Mouse (Mus musculus) liver, adult 2 months (tissue): Measurements from ENCODE around the gene Rexo2. TPM values are rescaled to one million over a fixed set of nuclear protein-coding genes. Genes with fewer than 3 reads are reported as not detected.

ENCODE experiments used
- DNase-seq: peaks from one replicate; pipeline ENCODE4 v3.0.0-alpha.2; 2011; ENCODE audit warnings: low read depth, low spot score; ENCODE audit errors: extremely low read depth
- H3K27ac ChIP-seq: fragments of 200-500 bp; replicated peaks from 2 replicates; pipeline ENCODE4 v1.5.1; 2012; ENCODE audit warnings: low read depth, mild to moderate bottlenecking, control low read depth, inconsistent platforms, low read length; ENCODE audit not compliant: insufficient read depth
- H3K27me3 ChIP-seq: fragments of 200-500 bp; 2 replicates; pipeline ENCODE4 v1.6.1; 2012; ENCODE audit warnings: mild to moderate bottlenecking, moderate library complexity, low read length, inconsistent platforms; ENCODE audit not compliant: control insufficient read depth, insufficient read depth
- H3K36me3 ChIP-seq: fragments of 200-500 bp; 2 replicates; pipeline ENCODE4 v1.6.1; 2012; ENCODE audit warnings: low read length, inconsistent platforms; ENCODE audit not compliant: control insufficient read depth, insufficient read depth
- H3K4me1 ChIP-seq: fragments of 200-500 bp; 2 replicates; pipeline ENCODE4 v1.6.1; 2011; ENCODE audit warnings: low read length; ENCODE audit not compliant: control insufficient read depth, insufficient read depth
- H3K4me3 ChIP-seq: fragments of 200-500 bp; 2 replicates; pipeline ENCODE4 v1.5.1; 2011; ENCODE audit warnings: low read depth, mild to moderate bottlenecking, control low read depth, low read length, moderate library complexity; ENCODE audit not compliant: insufficient read depth
- H3K79me2 ChIP-seq: fragments of 200-500 bp; 2 replicates; pipeline ENCODE4 v1.6.1; 2012; ENCODE audit warnings: inconsistent platforms, mild to moderate bottlenecking, low read length, moderate library complexity; ENCODE audit not compliant: control insufficient read depth, insufficient read depth
- H3K9ac ChIP-seq: fragments of 200-500 bp; 2 replicates; pipeline ENCODE4 v1.6.1; 2012; ENCODE audit warnings: low read depth, mild to moderate bottlenecking, control low read depth, inconsistent platforms, low read length
- CTCF ChIP-seq: fragments of 200-500 bp; IDR thresholded peaks from 2 replicates; pipeline ENCODE4 v1.5.1; 2011; ENCODE audit warnings: low read depth, low read length, control low read depth
- POLR2A ChIP-seq: fragments of 200-500 bp; IDR thresholded peaks from 2 replicates; pipeline ENCODE4 v1.6.1; 2011; ENCODE audit warnings: low read length, control low read depth; ENCODE audit not compliant: insufficient read depth; ENCODE audit errors: extremely low read depth
- WGBS: fragments of 180-500 bp; shearing (Covaris S2); methylation state at CpG from one replicate; pipeline ENCODE4 v1.1.7; 2018; 5-methylcytosine and 5-hydroxymethylcytosine counted together
- polyA plus RNA-seq: library from polyadenylated mRNA; depleted of rRNA; stranded (reverse); fragments of >200 nt; gene quantifications from 2 replicates; pipeline ENCODE4 v1.2.3, GENCODE M21; 2012; rRNA removed
- total RNA-seq: library from RNA; depleted of rRNA; stranded (reverse); fragments of >200 nt; gene quantifications from 2 replicates; pipeline ENCODE4 v1.2.3, GENCODE M21; 2014; rRNA removed

The Rexo2 gene
- total and polyA plus RNA-seq, 2 experiments = 49.6 to 101 TPM

DNA sequence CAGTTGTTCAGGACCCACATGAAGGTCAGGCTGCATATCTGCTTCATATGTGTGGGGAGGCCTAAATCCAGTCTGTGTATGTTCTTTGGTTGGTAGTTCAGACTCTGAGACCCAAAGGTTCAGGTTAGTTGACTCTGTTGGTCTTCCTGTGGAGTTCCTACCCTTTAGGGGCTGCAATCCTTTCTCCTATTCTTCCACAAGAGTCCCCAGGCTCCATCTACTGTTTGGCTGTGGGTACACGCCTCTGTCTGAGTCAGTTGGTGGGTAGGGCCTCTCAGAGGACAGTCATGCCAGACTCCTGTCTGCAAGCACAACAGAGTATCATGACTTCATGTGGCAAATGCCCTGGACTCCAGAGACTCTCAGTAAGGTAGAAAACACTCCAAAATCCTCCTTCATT is 57.2 kb downstream of the Rexo2 start:
- H3K9ac ChIP-seq = no peak overlapping the region
- 43% methylated on average over 1 of the region's 1 CpGs for WGBS
- TF ChIP-seq POLR2A (no peak), CTCF (no peak)
- H3K79me2 ChIP-seq = no peaks in the 10 kb centered on the region
- no peaks in the 10 kb centered on the region for H3K4me1 ChIP-seq
- H3K36me3 ChIP-seq = no peaks in the 10 kb centered on the region
- no peak for DNase-seq
- H3K4me3 ChIP-seq = no peak overlapping the region
- no peak overlapping the region for H3K27ac ChIP-seq
- no peaks in the 10 kb centered on the region for H3K27me3 ChIP-seq

DNA sequence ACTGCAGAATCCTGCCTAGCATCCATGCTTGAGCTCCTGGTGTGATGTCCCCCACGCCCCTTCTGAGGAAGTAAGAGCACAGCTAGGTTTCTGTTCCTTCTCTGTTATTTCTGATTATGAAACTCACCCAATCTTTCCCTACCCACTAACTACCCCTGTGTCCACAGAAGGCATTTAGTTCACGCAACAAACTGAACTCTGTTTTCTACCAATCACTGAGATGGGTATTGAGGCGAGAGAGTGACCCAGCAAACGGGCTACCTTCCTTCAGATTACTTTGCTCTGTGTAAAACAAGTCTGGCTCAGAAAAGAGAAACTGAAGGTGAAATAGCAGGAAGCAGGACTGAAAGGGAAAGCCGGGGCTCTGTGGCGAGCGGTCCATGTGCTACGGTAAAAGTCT is 58.0 kb downstream of the Rexo2 start:
- peak overlapping the region; percentile 19; the same call in 1 of the 2 replicates for H3K4me3 ChIP-seq
- WGBS = 79% methylated on average over 8 of the region's 8 CpGs
- no peak for TF ChIP-seq POLR2A
- no peak for TF ChIP-seq CTCF
- peak; percentile 15 for DNase-seq
- H3K4me1 ChIP-seq = no peaks in the 10 kb centered on the region
- no peak overlapping the region for H3K9ac ChIP-seq
- no peaks in the 10 kb centered on the region for H3K27me3 ChIP-seq
- peak overlapping the region; percentile 24; the same call in 1 of the 2 replicates for H3K27ac ChIP-seq
- H3K79me2 ChIP-seq = no peaks in the 10 kb centered on the region
- no peaks in the 10 kb centered on the region for H3K36me3 ChIP-seq

DNA sequence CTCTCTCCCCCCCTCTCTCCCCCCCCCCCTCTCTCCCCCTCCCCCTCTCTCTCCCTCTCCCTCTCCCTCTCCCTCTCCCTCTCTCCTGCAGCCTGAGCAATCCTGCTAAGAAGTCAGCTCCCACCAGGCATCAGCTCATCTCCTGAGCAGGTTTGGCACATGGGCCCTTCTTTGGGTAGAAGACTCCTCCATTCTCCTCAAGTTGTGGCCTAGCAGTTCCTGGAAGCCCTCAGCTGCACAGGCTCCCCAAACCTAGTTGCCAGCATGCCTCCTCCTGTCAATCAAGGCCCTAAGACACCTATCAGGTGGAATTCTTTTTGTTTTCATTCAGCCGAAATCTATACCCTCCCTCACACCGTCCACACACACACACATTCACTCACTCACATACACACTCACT is 58.9 kb downstream of the Rexo2 start:
- H3K4me1 ChIP-seq = no peaks in the 10 kb centered on the region
- 74% methylated on average over 2 of the region's 2 CpGs for WGBS
- no peaks in the 10 kb centered on the region for H3K36me3 ChIP-seq
- H3K4me3 ChIP-seq = no peak overlapping the region
- H3K27me3 ChIP-seq = no peaks in the 10 kb centered on the region
- no peak overlapping the region for H3K9ac ChIP-seq
- no peak overlapping the region for H3K27ac ChIP-seq
- H3K79me2 ChIP-seq = no peaks in the 10 kb centered on the region
- DNase-seq = no peak
- no peak for TF ChIP-seq CTCF

DNA sequence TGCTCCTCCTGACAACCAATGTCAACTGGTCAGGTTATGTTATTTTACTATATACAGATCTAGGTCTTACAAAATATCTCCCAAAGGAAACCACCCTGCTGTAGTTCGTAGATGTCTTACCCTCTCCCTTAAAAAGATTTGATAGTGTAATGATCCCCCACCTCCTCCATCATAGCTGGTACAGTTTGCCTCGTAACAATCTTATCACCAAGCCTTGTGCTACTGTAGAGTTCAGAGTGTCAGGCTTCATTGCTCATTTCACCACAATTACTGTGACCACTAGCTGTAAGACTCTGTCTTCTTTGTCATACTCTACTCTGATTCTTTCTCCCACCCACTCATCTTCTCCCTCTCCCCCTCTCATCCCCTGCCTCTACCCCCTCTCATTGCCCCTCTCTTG is 59.4 kb downstream of the Rexo2 start:
- Histone ChIP-seq H3K27ac (no peak overlapping the region), H3K9ac (no peak overlapping the region), H3K36me3 (no peaks in the 10 kb centered on the region), H3K79me2 (no peaks in the 10 kb centered on the region), H3K4me1 (no peaks in the 10 kb centered on the region), H3K27me3 (no peaks in the 10 kb centered on the region), H3K4me3 (no peak overlapping the region)
- TF ChIP-seq CTCF (no peak), POLR2A (no peak)
- WGBS = 81% methylated on average over 2 of the region's 2 CpGs
- DNase-seq = no peak

DNA sequence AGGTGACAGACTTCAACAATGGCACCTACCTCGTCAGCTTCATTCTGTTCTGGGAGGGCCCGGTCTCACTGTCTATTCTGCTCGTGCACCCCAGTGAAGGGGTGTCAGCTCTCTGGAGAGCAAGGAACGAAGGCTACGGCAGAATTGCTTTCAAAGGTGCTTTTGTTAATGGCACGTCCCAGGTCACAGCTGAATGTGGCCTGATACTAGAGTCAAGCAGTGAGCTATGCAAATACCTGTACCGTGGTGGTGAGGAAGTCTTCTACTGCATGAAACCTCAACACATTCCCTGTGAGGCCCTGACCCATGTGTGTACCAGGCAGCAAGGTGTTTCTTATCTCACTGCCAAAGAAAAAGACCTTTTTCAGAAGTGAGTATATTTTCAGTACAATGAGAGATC is 60.0 kb downstream of the Rexo2 start:
- H3K9ac ChIP-seq = no peak overlapping the region
- H3K27ac ChIP-seq = no peak overlapping the region
- no peak for DNase-seq
- H3K36me3 ChIP-seq = no peaks in the 10 kb centered on the region
- no peaks in the 10 kb centered on the region for H3K27me3 ChIP-seq
- 83% methylated on average over 7 of the region's 7 CpGs for WGBS
- TF ChIP-seq POLR2A = no peak
- TF ChIP-seq CTCF = no peak
- no peaks in the 10 kb centered on the region for H3K4me1 ChIP-seq
- no peaks in the 10 kb centered on the region for H3K79me2 ChIP-seq
- no peak overlapping the region for H3K4me3 ChIP-seq

- 59% methylated on average over 8 of the region's 8 CpGs for WGBS
- DNase-seq = no peak
- H3K36me3 ChIP-seq = no peaks in the 10 kb centered on the region
- H3K79me2 ChIP-seq = no peaks in the 10 kb centered on the region
- H3K27me3 ChIP-seq = no peaks in the 10 kb centered on the region
- H3K27ac ChIP-seq = 0 out of 2 replicates have a peak overlapping the region, but pooled peaks have one; percentile 5
- H3K4me1 ChIP-seq = no peaks in the 10 kb centered on the region
- no peak overlapping the region for H3K4me3 ChIP-seq
- no peak overlapping the region for H3K9ac ChIP-seq
- TF ChIP-seq POLR2A = no peak
- TF ChIP-seq CTCF = no peak
Measured at GRCm38 (mm10) chr9:48418829-48419228, 61.6 kb downstream of the Rexo2 start.

Other genes with a start within 250 kb of the Rexo2 start
- gene Nxpe2, start 127.2 kb downstream of the Rexo2 start, total RNA-seq = 8.7 and 21.4 TPM in 2 replicates
- 11.7 and 12.6 TPM in 2 replicates for gene Nxpe2, start 127.2 kb downstream of the Rexo2 start, polyA plus RNA-seq
- gene Rbm7, start 14.7 kb upstream of the Rexo2 start, total RNA-seq = 53.0 and 57.7 TPM in 2 replicates
- gene Rbm7, start 14.7 kb upstream of the Rexo2 start, polyA plus RNA-seq = 15.1 and 17.9 TPM in 2 replicates
- 26.2 and 29.4 TPM in 2 replicates for gene Gm5617, start 14.8 kb upstream of the Rexo2 start, total RNA-seq
- 70.8 and 82.8 TPM in 2 replicates for gene Gm5617, start 14.8 kb upstream of the Rexo2 start, polyA plus RNA-seq
- 306 and 460 TPM in 2 replicates for gene Nnmt, start 124.5 kb upstream of the Rexo2 start, total RNA-seq
- 45.7 and 126 TPM in 2 replicates for gene Nnmt, start 124.5 kb upstream of the Rexo2 start, polyA plus RNA-seq